In the genomic region with DNA sequence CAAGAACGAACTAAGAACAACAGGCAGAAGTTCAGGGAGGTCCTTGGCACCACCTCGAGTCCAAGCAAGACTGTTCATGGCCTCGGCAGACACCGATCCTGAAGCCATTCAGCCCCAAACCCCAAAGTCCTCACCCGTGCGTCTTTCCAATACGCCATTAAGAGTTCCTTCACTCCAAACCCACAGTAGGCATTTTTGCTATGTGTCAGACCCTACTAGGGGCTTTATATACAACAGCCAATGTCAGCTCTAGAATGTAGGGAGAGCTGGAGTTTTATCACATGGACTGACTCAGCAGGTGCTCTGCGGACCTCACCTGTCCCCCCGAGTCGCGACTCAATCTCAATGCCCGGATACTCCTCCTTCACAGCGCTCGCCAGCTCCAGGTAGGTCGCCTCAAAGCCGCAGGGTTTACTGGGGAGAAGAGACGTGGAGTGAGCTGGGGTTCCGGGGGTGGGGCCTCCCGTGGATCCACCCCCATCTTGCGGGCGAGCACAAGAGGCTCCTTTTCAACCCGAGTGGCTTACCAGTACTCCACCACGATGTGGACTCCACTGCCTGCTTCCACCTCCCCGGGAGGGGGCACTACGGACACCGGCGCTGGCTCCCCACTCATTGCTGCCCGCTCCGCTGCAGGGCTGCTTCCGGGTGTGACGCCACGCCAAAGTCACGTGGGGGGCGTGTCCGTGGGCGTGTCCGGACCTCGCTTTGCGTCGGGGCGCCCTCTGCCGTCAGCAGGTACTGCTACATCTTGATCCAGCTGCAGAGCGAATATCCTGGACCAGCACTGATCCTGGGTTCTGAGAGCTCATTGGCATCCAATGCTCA, we compare ENCODE assay signal across 8 mouse cellular contexts. TPM values are rescaled to one million over a fixed set of nuclear protein-coding genes. Genes with fewer than 3 reads are reported as not detected.
DNase-seq lines count a peak whose midpoint lies in the region; ATAC-seq and TF ChIP-seq lines count a peak whose summit lies in the region.

A gene (minus strand): TSS at position 661 of the 828 bp plus-strand sequence.

- peak; percentile 78 to 98 (median 98) for TF ChIP-seq CTCF in MEL (IDR thresholded peaks at IDR 0.05 in 2 of 3, conservative IDR thresholded peaks at IDR 0.05 in 1 of 3; ENCODE audit: control insufficient read depth in 1 of 3, insufficient read depth in 1 of 3, low read depth in 2 of 3, low read length in 3 of 3, poor library complexity in 1 of 3, severe bottlenecking in 1 of 3)
- TF ChIP-seq CTCF in cerebellum, adult 2 months (IDR thresholded peaks at IDR 0.05; ENCODE audit: borderline replicate concordance, insufficient read depth, low read depth, low read length), result peak; percentile 85

- peak within 1 kb of the TSS; percentile 64 for H3K27ac ChIP-seq in MEL (ENCODE audit: control insufficient read depth, low read depth, low read length)
- H3K27ac ChIP-seq in cerebellum, adult 2 months (ENCODE audit: insufficient read depth, low read length), result no peak within 1 kb of the TSS
- peak within 1 kb of the TSS; percentile 55 for H3K27ac ChIP-seq in lung, embryonic 16.5 days (ENCODE audit: low read length)

- under 1% methylated on average over 43 of the region's 43 CpGs for WGBS in cerebellum, adult 2 months
- WGBS in lung, embryonic 16.5 days, result under 1% methylated on average over 43 of the region's 43 CpGs

- peaks cover 2 to 5% of the 10 kb centered on the region in 2 experiments; a peak in 1 of 4 replicates for H3K4me1 ChIP-seq in MEL (ENCODE audit: control insufficient read depth in 1 of 2, insufficient read depth in 2 of 2, low read length in 2 of 2)
- H3K4me1 ChIP-seq in cerebellum, adult 2 months (ENCODE audit: control insufficient read depth, insufficient read depth, low read length), result no peaks in the 10 kb centered on the region; the same call in 1 of the 2 replicates
- peaks cover 8% of the 10 kb centered on the region for H3K4me1 ChIP-seq in lung, embryonic 16.5 days (replicated peaks; ENCODE audit: control insufficient read depth, insufficient read depth, low read length)

- TF ChIP-seq POLR2A in MEL (IDR thresholded peaks at IDR 0.05; ENCODE audit: control insufficient read depth in 1 of 2, insufficient read depth in 1 of 2, low read depth in 1 of 2, low read length in 2 of 2, poor library complexity in 1 of 2), result peak; percentile 69 to 85; a peak in 2 of 4 replicates
- peak; percentile 94 for TF ChIP-seq POLR2A in cerebellum, adult 2 months (IDR thresholded peaks at IDR 0.05; ENCODE audit: borderline replicate concordance, insufficient read depth, low read length)

- peak; percentile 49 for TF ChIP-seq RAD21 in MEL (IDR thresholded peaks at IDR 0.05; ENCODE audit: low read depth, low read length)

- no peaks in the 10 kb centered on the region for H3K36me3 ChIP-seq in MEL (ENCODE audit: control insufficient read depth in 1 of 2, insufficient read depth in 2 of 2, low read length in 2 of 2)
- H3K36me3 ChIP-seq in lung, embryonic 16.5 days (ENCODE audit: control insufficient read depth, insufficient read depth, low read length), result peaks cover 25% of the 10 kb centered on the region

- peak; percentile 97 for DNase-seq in MEL (ENCODE audit: low read depth, low spot score)
- DNase-seq in cerebellum, adult 2 months, result peak; percentile 93 to 98
- peak; percentile 92 for DNase-seq in forelimb bud, embryonic 11.5 days (ENCODE audit: low read depth, low spot score)
- peak; percentile 87 for DNase-seq in layer of hippocampus, adult 9-10 months (ENCODE audit: low spot score)
- DNase-seq in ovary, postnatal 10 days (ENCODE audit: low spot score), result peak; percentile 94
- DNase-seq in thymus, postnatal 10 days (ENCODE audit: low spot score in 2 of 2), result peak; percentile 85 to 98

- H3K9me3 ChIP-seq in MEL (replicated peaks; ENCODE audit: insufficient read depth, low read length), result no peaks in the 10 kb centered on the region
- H3K9me3 ChIP-seq in lung, embryonic 16.5 days (ENCODE audit: control insufficient read depth, low read length), result no peaks in the 10 kb centered on the region

- peak in 1 of 2 experiments; percentile 44; a peak in 1 of 4 replicates for TF ChIP-seq EP300 in MEL (IDR thresholded peaks at IDR 0.05; ENCODE audit: low read depth in 1 of 2, low read length in 2 of 2)

- no peaks in the 10 kb centered on the region; the same call in 1 of the 2 replicates for H3K79me2 ChIP-seq in MEL (ENCODE audit: control insufficient read depth, insufficient read depth, low read length, poor library complexity)

- H3K4me2 ChIP-seq in lung, embryonic 16.5 days (ENCODE audit: low read depth, low read length), result peak within 1 kb of the TSS; percentile 96

- H3K27me3 ChIP-seq in MEL (ENCODE audit: control insufficient read depth in 1 of 2, insufficient read depth in 2 of 2, low read length in 2 of 2), result peaks cover 0 to 5% of the 10 kb centered on the region in 2 experiments
- H3K27me3 ChIP-seq in cerebellum, adult 2 months (ENCODE audit: control insufficient read depth, insufficient read depth, low read length), result no peaks in the 10 kb centered on the region
- H3K27me3 ChIP-seq in lung, embryonic 16.5 days (ENCODE audit: control insufficient read depth, insufficient read depth, low read depth, low read length), result no peaks in the 10 kb centered on the region

- peak within 1 kb of the TSS; percentile 75 for H3K9ac ChIP-seq in MEL (ENCODE audit: control insufficient read depth, low read depth, low read length, poor library complexity, severe bottlenecking)
- peak within 1 kb of the TSS; percentile 77 for H3K9ac ChIP-seq in lung, embryonic 16.5 days (ENCODE audit: low read length)

- peak within 1 kb of the TSS; percentile 53 to 78 for H3K4me3 ChIP-seq in MEL (ENCODE audit: control insufficient read depth in 1 of 2, insufficient read depth in 1 of 2, low read depth in 2 of 2, low read length in 2 of 2)
- peak within 1 kb of the TSS; percentile 68 for H3K4me3 ChIP-seq in cerebellum, adult 2 months (replicated peaks; ENCODE audit: insufficient read depth, low read depth, low read length)
- peak within 1 kb of the TSS; percentile 70 for H3K4me3 ChIP-seq in lung, embryonic 16.5 days (ENCODE audit: low read length)

- peak; percentile 94 for ATAC-seq in hematopoietic stem cell, adult 5-6 weeks (replicated peaks in 1 of 2; ENCODE audit: insufficient read depth in 1 of 2, low FRiP score in 2 of 2, low TSS enrichment in 1 of 2, low read depth in 1 of 2, poor library complexity in 2 of 2, severe bottlenecking in 2 of 2)
- peak; percentile 94 for ATAC-seq in lung, embryonic 16.5 days (ENCODE audit: low read depth)

TF ChIP-seq in MEL, 35 proteins besides CTCF, POLR2A, EP300 and RAD21:
- TF ChIP-seq MAX (IDR thresholded peaks at IDR 0.05; ENCODE audit: low read length) (peak; percentile 98), POLR2AphosphoS5 (IDR thresholded peaks at IDR 0.05; ENCODE audit: borderline replicate concordance, low read depth, low read length) (no peak), USF1 (IDR thresholded peaks at IDR 0.05; ENCODE audit: low read depth, low read length) (peak; percentile 100), BHLHE40 (IDR thresholded peaks at IDR 0.05; ENCODE audit: borderline replicate concordance, low read depth, low read length) (peak; percentile 98), SIN3A (IDR thresholded peaks at IDR 0.05; ENCODE audit: low read length) (peak; percentile 98), TCF12 (IDR thresholded peaks at IDR 0.05; ENCODE audit: low read depth, low read length) (peak; percentile 50), UBTF (IDR thresholded peaks at IDR 0.05; ENCODE audit: borderline replicate concordance, insufficient read depth, low read depth, low read length) (0 out of 2 replicates have a peak, but pooled peaks have one; percentile 80), GATA1 (IDR thresholded peaks at IDR 0.05; ENCODE audit: low read depth, low read length) (no peak), HCFC1 (IDR thresholded peaks at IDR 0.05; ENCODE audit: low read depth, low read length) (peak; percentile 87), USF2 (IDR thresholded peaks at IDR 0.05; ENCODE audit: borderline replicate concordance in 1 of 2, insufficient read depth in 1 of 2, low read depth in 1 of 2, low read length in 2 of 2) (peak; percentile 86 to 96), CHD2 (IDR thresholded peaks at IDR 0.05; ENCODE audit: low read length) (no peak), MYC (IDR thresholded peaks at IDR 0.05; ENCODE audit: low read depth, low read length) (peak; percentile 60), MXI1 (IDR thresholded peaks at IDR 0.05; ENCODE audit: low read depth, low read length) (peak; percentile 88), MEF2A (IDR thresholded peaks at IDR 0.05; ENCODE audit: extremely low read depth, insufficient replicate concordance, low read depth, low read length, poor library complexity, severe bottlenecking) (no peak), NRF1 (IDR thresholded peaks at IDR 0.05; ENCODE audit: insufficient read depth, low read depth, low read length, poor library complexity, severe bottlenecking) (0 out of 2 replicates have a peak, but pooled peaks have one; percentile 11), NELFE (IDR thresholded peaks at IDR 0.05; ENCODE audit: low read depth, low read length) (peak; percentile 71; the same call in 1 of the 2 replicates), ZKSCAN1 (IDR thresholded peaks at IDR 0.05; ENCODE audit: low read depth, low read length) (peak; percentile 79; the same call in 1 of the 2 replicates), ZNF384 (IDR thresholded peaks at IDR 0.05; ENCODE audit: low read depth, low read length) (peak; percentile 36; the same call in 1 of the 2 replicates), RCOR1 (IDR thresholded peaks at IDR 0.05; ENCODE audit: low read depth, low read length) (no peak), ZC3H11A (IDR thresholded peaks at IDR 0.05; ENCODE audit: low read depth, low read length) (peak; percentile 58; the same call in 1 of the 2 replicates), SMC3 (IDR thresholded peaks at IDR 0.05; ENCODE audit: low read depth, low read length) (peak; percentile 95), ELF1 (IDR thresholded peaks at IDR 0.05; ENCODE audit: low read depth, low read length) (peak; percentile 100), ZMIZ1 (IDR thresholded peaks at IDR 0.05; ENCODE audit: low read depth, low read length) (no peak), ETS1 (IDR thresholded peaks at IDR 0.05; ENCODE audit: low read depth, low read length) (peak; percentile 55; the same call in 1 of the 2 replicates), TBP (IDR thresholded peaks at IDR 0.05; ENCODE audit: low read depth, low read length) (peak; percentile 55; the same call in 1 of the 2 replicates)

RNA-seq across cellular contexts. Expression of the gene that starts here (rescaled TPM):
- 74.0 and 93.2 TPM in 2 replicates for total RNA-seq in MEL (2012; rRNA removed)
- polyA plus RNA-seq in MEL (2012; ENCODE audit: insufficient read depth in 1 of 2, insufficient read length in 2 of 2, low read depth in 1 of 2, low replicate concordance in 2 of 2, missing spikeins in 1 of 2), result 10 to 100 TPM in 1 of 2 experiments, not detected in 1; 71.6 TPM
- 182 and 183 TPM in 2 replicates for polyA plus RNA-seq in cerebellum, adult 2 months (2012; rRNA removed)
- total RNA-seq in hematopoietic stem cell, adult 5-6 weeks (2017), result 18.2 and 42.3 TPM in 2 replicates
- 87.5 and 97.5 TPM in 2 replicates for polyA plus RNA-seq in lung, embryonic 16.5 days (2015; fragmentation: Nextera tagmentation; extraction: Ambion mirVana)
